35 mouse cellular contexts compared by ENCODE assay signal in the genomic region with DNA sequence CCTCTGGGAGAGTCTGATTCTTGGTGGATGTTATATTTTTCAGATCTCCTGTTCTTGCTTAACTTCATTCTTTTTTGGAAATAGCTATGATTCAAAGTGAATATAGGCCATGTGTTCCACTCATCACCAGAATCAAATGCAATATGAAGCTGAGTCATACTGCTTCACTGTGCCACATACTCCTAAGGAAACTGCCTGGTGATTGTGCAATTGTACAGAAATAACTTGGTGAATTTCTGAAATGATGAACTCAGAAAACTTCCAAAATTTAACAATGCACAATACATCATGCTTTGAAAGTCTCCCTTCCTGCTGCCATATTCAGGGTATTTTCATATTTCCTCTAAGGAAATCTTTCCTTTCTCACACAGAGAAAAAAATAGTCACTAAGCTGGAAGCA.
DNase-seq lines count a peak whose midpoint lies in the region; ATAC-seq and TF ChIP-seq lines count a peak whose summit lies in the region.
"Had no signal": no experiment of that assay in that cellular context is flagged by ENCODE, and none has a peak within 500 bp of the region (broad histone marks: within the 10 kb centered on the region; RNA-seq: fewer than 3 reads in every experiment).

No protein-coding gene starts in this region.

- no peak overlapping the region for H3K27ac ChIP-seq in lung, postnatal 0 days (ENCODE audit: low read length)
- H3K27ac ChIP-seq: embryonic facial prominence, embryonic 13.5 days; forebrain, embryonic 12.5 days; gastrocnemius, adult 2 months; hindbrain, embryonic 12.5 days; hindbrain, postnatal 0 days; intestine, embryonic 15.5 days; limb, embryonic 13.5 days; midbrain, embryonic 13.5 days; neural tube, embryonic 13.5 days had no signal

- TF ChIP-seq POLR2A in lung, adult 2 months (IDR thresholded peaks at IDR 0.05; ENCODE audit: borderline replicate concordance, extremely low read depth, low read depth, low read length), result no peak

- TF ChIP-seq CTCF in lung, postnatal 0 days (IDR thresholded peaks at IDR 0.05), result no peak
- no peak for TF ChIP-seq CTCF in lung, adult 2 months (IDR thresholded peaks at IDR 0.05; ENCODE audit: insufficient read depth, low read length)

- DNase-seq in frontal cortex, postnatal 14 days (ENCODE audit: low spot score in 2 of 2), result no peak
- DNase-seq in kidney, postnatal 14 days, result peak; percentile 6
- no peak for DNase-seq in kidney, postnatal 4 days
- DNase-seq in lung, postnatal 0 days (ENCODE audit: low spot score), result peak; percentile 21
- DNase-seq in lung, adult 2 months, result no peak
- no peak for DNase-seq in cerebellum, adult 9-11 months
- no peak for DNase-seq in thymus, postnatal 4 days
- DNase-seq: adrenal gland, postnatal 14 days; cerebellum, adult 11-12 months; cerebellum, postnatal 10 days; forebrain, postnatal 0 days; gastrocnemius, adult 2 months; gastrocnemius, postnatal 36 days; heart, adult 18-20 months; heart, postnatal 36 days; lung, postnatal 4 days; retina, postnatal 1 day; spleen, adult 18-20 months; thymus, adult 18-20 months; thymus, postnatal 25 days had no signal

- H3K4me1 ChIP-seq in lung, postnatal 0 days (ENCODE audit: insufficient read depth, low read depth, low read length), result no peaks in the 10 kb centered on the region
- H3K4me1 ChIP-seq in lung, adult 2 months (ENCODE audit: control insufficient read depth, insufficient read depth, low read length), result no peaks in the 10 kb centered on the region
- H3K4me1 ChIP-seq: embryonic facial prominence, embryonic 13.5 days; forebrain, embryonic 12.5 days; hindbrain, embryonic 12.5 days; intestine, embryonic 15.5 days; limb, embryonic 13.5 days; megakaryocyte, embryonic 14.5 days; midbrain, embryonic 13.5 days; neural tube, embryonic 13.5 days had no signal

- no peaks in the 10 kb centered on the region for H3K27me3 ChIP-seq in lung, postnatal 0 days (replicated peaks; ENCODE audit: insufficient read depth, low read length)
- H3K27me3 ChIP-seq: embryonic facial prominence, embryonic 13.5 days; forebrain, embryonic 12.5 days; hindbrain, embryonic 12.5 days; intestine, embryonic 15.5 days; limb, embryonic 13.5 days; megakaryocyte, embryonic 14.5 days; midbrain, embryonic 13.5 days; neural tube, embryonic 13.5 days had no signal

- ATAC-seq in frontal cortex, adult (ENCODE audit: low TSS enrichment), result peak; percentile 100
- ATAC-seq in lung, postnatal 0 days, result no peak
- ATAC-seq: forebrain, postnatal 0 days; hindbrain, postnatal 0 days; intestine, embryonic 15.5 days; midbrain, embryonic 13.5 days; Patski had no signal

- no peak for TF ChIP-seq EP300 in lung, postnatal 0 days (IDR thresholded peaks at IDR 0.05)

- H3K9me3 ChIP-seq in lung, postnatal 0 days (ENCODE audit: low read length), result no peaks in the 10 kb centered on the region
- H3K9me3 ChIP-seq: intestine, embryonic 15.5 days; limb, embryonic 13.5 days had no signal

- H3K4me2 ChIP-seq in lung, postnatal 0 days (replicated peaks; ENCODE audit: low read depth, low read length), result no peak overlapping the region
- H3K4me2 ChIP-seq: embryonic facial prominence, embryonic 13.5 days; forebrain, embryonic 12.5 days; heart, embryonic 11.5 days; hindbrain, embryonic 12.5 days; intestine, embryonic 15.5 days; limb, embryonic 13.5 days; liver, embryonic 11.5 days; midbrain, embryonic 13.5 days; neural tube, embryonic 13.5 days had no signal

- H3K9ac ChIP-seq in lung, postnatal 0 days (replicated peaks; ENCODE audit: low read depth), result no peak overlapping the region
- H3K9ac ChIP-seq: embryonic facial prominence, embryonic 13.5 days; forebrain, embryonic 12.5 days; forebrain, postnatal 0 days; hindbrain, embryonic 12.5 days; intestine, embryonic 15.5 days; limb, embryonic 13.5 days; midbrain, embryonic 13.5 days; neural tube, embryonic 13.5 days had no signal

- H3K4me3 ChIP-seq in lung, postnatal 0 days (ENCODE audit: low read depth, low read length), result no peak overlapping the region
- no peak overlapping the region for H3K4me3 ChIP-seq in lung, adult 2 months (replicated peaks; ENCODE audit: extremely low read depth, low read depth, low read length)
- H3K4me3 ChIP-seq: embryonic facial prominence, embryonic 13.5 days; erythroblast, embryonic 14.5 days; forebrain, embryonic 12.5 days; gastrocnemius, adult 2 months; hindbrain, embryonic 12.5 days; intestine, embryonic 15.5 days; limb, embryonic 13.5 days; megakaryocyte, embryonic 14.5 days; midbrain, embryonic 13.5 days; neural tube, embryonic 13.5 days had no signal

- no peaks in the 10 kb centered on the region for H3K36me3 ChIP-seq in lung, postnatal 0 days (ENCODE audit: insufficient read depth, low read length)
- H3K36me3 ChIP-seq: embryonic facial prominence, embryonic 13.5 days; forebrain, embryonic 12.5 days; G1E; hindbrain, embryonic 12.5 days; intestine, embryonic 15.5 days; limb, embryonic 13.5 days; midbrain, embryonic 13.5 days; neural tube, embryonic 13.5 days had no signal

Comparison
In these comparisons a context has a peak if more than half of its experiments do, and no peak if none do; other contexts are left out.
1. DNase-seq: peak in kidney, postnatal 14 days (single experiment) and lung, postnatal 0 days (single experiment); none in frontal cortex, postnatal 14 days (0 of 2), kidney, postnatal 4 days (0 of 2), lung, adult 2 months (single experiment), cerebellum, adult 9-11 months (single experiment) and thymus, postnatal 4 days (single experiment).